Mouse (Mus musculus): ENCODE results near the gene Fmnl2.

DNA sequence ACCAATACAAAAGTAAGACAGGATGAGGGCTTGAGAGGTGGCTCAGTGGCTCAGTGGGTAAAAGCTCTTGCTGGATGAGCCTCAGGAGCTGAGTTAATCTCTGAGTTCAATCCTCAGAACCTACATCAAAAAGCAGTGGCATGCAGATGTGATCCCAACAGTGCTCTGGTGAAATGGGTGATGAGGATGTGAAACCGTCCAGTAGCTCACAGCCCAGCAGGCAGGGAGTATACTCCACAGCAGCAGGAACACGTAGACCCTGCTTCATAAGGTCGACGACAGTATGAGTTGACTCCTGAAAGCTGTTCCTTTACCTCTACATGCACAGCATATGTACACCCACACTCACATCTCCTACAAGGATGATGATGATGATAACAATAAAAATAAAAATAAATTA lies 27.1 kb upstream of the Fmnl2 start:
- TF ChIP-seq POLR2A (IDR thresholded peaks at IDR 0.05; ENCODE audit: insufficient read length, low read depth) (no peak), REST (IDR thresholded peaks at IDR 0.05; ENCODE audit: insufficient read depth, insufficient read length) (no peak)

Measured in myocyte (in vitro differentiated cells).